13 mouse cellular contexts compared by ENCODE assay signal in the genomic region with DNA sequence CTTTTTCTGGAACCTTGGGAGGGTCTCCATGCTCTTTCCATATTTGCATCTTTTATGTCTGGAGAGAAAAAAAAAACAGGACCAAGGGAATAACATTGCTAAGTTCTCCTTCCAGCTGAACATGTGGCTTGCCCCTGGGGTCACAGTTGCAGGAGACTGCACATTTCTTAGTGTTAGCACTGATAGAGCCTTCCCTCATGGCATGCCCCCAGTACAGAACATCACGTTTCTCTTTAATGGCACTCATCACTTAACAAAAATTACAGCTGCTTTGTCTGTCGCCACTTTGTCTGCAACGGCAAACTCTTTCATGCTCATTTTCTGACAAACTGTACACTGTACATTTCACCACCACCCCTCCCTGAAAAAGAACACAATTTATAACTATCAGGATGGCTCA.
"Had no signal": no experiment of that assay in that cellular context is flagged by ENCODE, and none has a peak within 500 bp of the region (broad histone marks: within the 10 kb centered on the region; RNA-seq: fewer than 3 reads in every experiment).

No protein-coding gene starts in this region.

- H3K4me1 ChIP-seq: limb, embryonic 12.5 days; midbrain, embryonic 13.5 days; stomach, embryonic 15.5 days had no signal

- H3K4me3 ChIP-seq: layer of hippocampus, adult 2 months; limb, embryonic 12.5 days; liver, embryonic 13.5 days; midbrain, embryonic 13.5 days; stomach, embryonic 15.5 days had no signal

- H3K4me2 ChIP-seq: limb, embryonic 12.5 days; liver, embryonic 13.5 days; midbrain, embryonic 13.5 days; stomach, embryonic 15.5 days had no signal

- H3K36me3 ChIP-seq: limb, embryonic 12.5 days; liver, embryonic 13.5 days; midbrain, embryonic 13.5 days; stomach, embryonic 15.5 days had no signal

- DNase-seq: kidney, adult 18-20 months; kidney, postnatal 10 days; kidney, postnatal 4 days; liver; liver, embryonic 13.5 days; liver, postnatal 0 days; right cerebral cortex, postnatal 14 days; thymus, adult 2 months; thymus, postnatal 25 days had no signal

- ATAC-seq: liver, postnatal 0 days; midbrain, embryonic 13.5 days had no signal

- H3K27ac ChIP-seq: layer of hippocampus, adult 2 months; limb, embryonic 12.5 days; liver, embryonic 13.5 days; midbrain, embryonic 13.5 days; stomach, embryonic 15.5 days had no signal

- H3K9ac ChIP-seq: limb, embryonic 12.5 days; liver, embryonic 13.5 days; liver, postnatal 0 days; midbrain, embryonic 13.5 days; stomach, embryonic 15.5 days had no signal

- H3K9me3 ChIP-seq: limb, embryonic 12.5 days; liver, embryonic 13.5 days; midbrain, embryonic 13.5 days; stomach, embryonic 15.5 days had no signal

- H3K27me3 ChIP-seq: limb, embryonic 12.5 days; liver, embryonic 13.5 days; midbrain, embryonic 13.5 days; stomach, embryonic 15.5 days had no signal
